Mouse (Mus musculus) liver, embryonic 14.5 days (tissue): Measurements from ENCODE around the gene 1110032A03Rik. TPM values are rescaled to one million over a fixed set of nuclear protein-coding genes. Genes with fewer than 3 reads are reported as not detected.

Source experiments
- ATAC-seq: fragments of 200-750 bp; cut with Nextera tagmentation; 2 replicates; pipeline ENCODE4 v1.8.0; 2017; ENCODE audit warnings: moderate number of reproducible peaks, mild to moderate bottlenecking, moderate library complexity; ENCODE audit not compliant: insufficient read depth
- DNase-seq, 3 experiments: peaks; one replicate each; pipeline ENCODE4 v3.0.0-alpha.2; 2012 to 2013; ENCODE audit warnings: low read depth in 3 of 3, low spot score in 3 of 3
- H3K27ac ChIP-seq: fragments of 300-500 bp; sonication (generic); 2 replicates; pipeline ENCODE4 v1.5.1; 2014; ENCODE audit warnings: moderate library complexity, mild to moderate bottlenecking, control low read depth, inconsistent platforms
- H3K27me3 ChIP-seq: fragments of 300-500 bp; sonication (generic); 2 replicates; pipeline ENCODE4 v1.6.1; 2014; ENCODE audit warnings: mild to moderate bottlenecking, low read length, moderate library complexity; ENCODE audit not compliant: control insufficient read depth, insufficient read depth
- H3K36me3 ChIP-seq: fragments of 300-500 bp; sonication (generic); replicated peaks from 2 replicates; pipeline ENCODE4 v1.6.1; 2014; ENCODE audit warnings: low read depth; ENCODE audit not compliant: control insufficient read depth, insufficient read depth
- H3K4me1 ChIP-seq, 2 experiments: fragments of 200-500 bp in 1 of 2; fragments of 300-500 bp in 1 of 2; sonication (generic) in 1 of 2; replicated peaks; 2 replicates each; pipeline ENCODE4 v1.6.1; 2012 to 2014; ENCODE audit warnings: antibody characterized with exemption in 1 of 2, inconsistent platforms in 1 of 2, low read length in 1 of 2; ENCODE audit not compliant: control insufficient read depth in 2 of 2, insufficient read depth in 2 of 2
- H3K4me2 ChIP-seq: fragments of 300-500 bp; sonication (generic); 2 replicates; pipeline ENCODE4 v1.6.1; 2014; ENCODE audit warnings: low read depth, mild to moderate bottlenecking, control low read depth, moderate library complexity
- H3K4me3 ChIP-seq, 2 experiments: fragments of 200-500 bp in 1 of 2; fragments of 300-500 bp in 1 of 2; sonication (generic) in 1 of 2; 2 replicates each; pipeline ENCODE4 v1.5.1; 2012 to 2014; ENCODE audit warnings: low read depth in 2 of 2, low read length in 2 of 2, mild to moderate bottlenecking in 2 of 2, control low read depth in 1 of 2, inconsistent platforms in 1 of 2, moderate library complexity in 1 of 2; ENCODE audit not compliant: insufficient read depth in 1 of 2
- H3K9ac ChIP-seq: fragments of 300-500 bp; sonication (generic); replicated peaks from 2 replicates; pipeline ENCODE4 v1.6.1; 2014; ENCODE audit warnings: mild to moderate bottlenecking, control low read depth, moderate library complexity
- H3K9me3 ChIP-seq: fragments of 300-500 bp; sonication (generic); 2 replicates; pipeline ENCODE4 v1.6.1; 2016; ENCODE audit warnings: low read length, mixed read lengths; ENCODE audit not compliant: control insufficient read depth
- CTCF ChIP-seq: IDR thresholded peaks from 2 replicates; pipeline ENCODE4 v1.5.1; 2016; ENCODE audit warnings: antibody characterized with exemption, low read depth, control low read depth
- EP300 ChIP-seq: IDR thresholded peaks from 2 replicates; pipeline ENCODE4 v1.6.1; 2016; ENCODE audit warnings: antibody characterized with exemption, low read depth
- WGBS: fragments of 180-500 bp; shearing (Covaris S2); extraction: QIAGEN DNeasy Blood & Tissue Kit; methylation state at CpG from one replicate; pipeline ENCODE4 v1.1.7; 2014; ENCODE audit not compliant: insufficient replicate concordance; 5-methylcytosine and 5-hydroxymethylcytosine counted together
- polyA plus RNA-seq, 2 experiments: library from polyadenylated mRNA; depleted of rRNA in 1 of 2; stranded (reverse) in 1 of 2; unstranded in 1 of 2; fragments of >200 nt; fragmentation: Nextera tagmentation in 1 of 2; extraction: Ambion mirVana in 1 of 2; gene quantifications; 2 replicates each; pipeline versions ENCODE4 v1.2.1 to v1.2.3; 2012 to 2014

1110032A03Rik gene
- polyA plus RNA-seq, 2 experiments: 11.5 to 16.9 TPM

GRCm38 (mm10) chr9:50724661-50725330, 50.5 kb downstream of the 1110032A03Rik start:
- H3K4me1 ChIP-seq: no peaks in the 10 kb centered on the region
- no peak overlapping the region for H3K9ac ChIP-seq
- H3K4me2 ChIP-seq: no peak overlapping the region
- no peak for ATAC-seq
- no peak for DNase-seq
- no peak overlapping the region for H3K27ac ChIP-seq
- peaks cover 10% of the 10 kb centered on the region for H3K27me3 ChIP-seq
- H3K36me3 ChIP-seq: no peaks in the 10 kb centered on the region
- H3K4me3 ChIP-seq: no peak overlapping the region
- H3K9me3 ChIP-seq: no peaks in the 10 kb centered on the region
- TF ChIP-seq EP300 (no peak), CTCF (no peak)
- 33% methylated on average over 3 of the region's 3 CpGs for WGBS

GRCm38 (mm10) chr9:50724147-50724546, 51.2 kb downstream of the 1110032A03Rik start:
- Histone ChIP-seq H3K4me3 (no peak overlapping the region), H3K4me2 (no peak overlapping the region), H3K4me1 (no peaks in the 10 kb centered on the region), H3K36me3 (no peaks in the 10 kb centered on the region), H3K9ac (no peak overlapping the region), H3K27ac (no peak overlapping the region), H3K9me3 (no peaks in the 10 kb centered on the region), H3K27me3 (peaks cover 10% of the 10 kb centered on the region)
- DNase-seq (no peak), ATAC-seq (no peak)
- TF ChIP-seq CTCF: no peak
- no peak for TF ChIP-seq EP300
- 47% methylated on average over 2 of the region's 2 CpGs for WGBS

GRCm38 (mm10) chr9:50723406-50723805, 51.9 kb downstream of the 1110032A03Rik start:
- ATAC-seq: no peak
- Histone ChIP-seq H3K27ac (no peak overlapping the region), H3K27me3 (peaks cover 10% of the 10 kb centered on the region), H3K9me3 (no peaks in the 10 kb centered on the region), H3K36me3 (no peaks in the 10 kb centered on the region), H3K4me3 (no peak overlapping the region), H3K9ac (no peak overlapping the region), H3K4me2 (no peak overlapping the region), H3K4me1 (no peaks in the 10 kb centered on the region)
- WGBS: 63% methylated on average over 7 of the region's 7 CpGs
- TF ChIP-seq EP300 (no peak), CTCF (no peak)
- DNase-seq: no peak

GRCm38 (mm10) chr9:50722451-50722911, 52.8 kb downstream of the 1110032A03Rik start:
- WGBS: 34% methylated on average over 8 of the region's 8 CpGs
- Histone ChIP-seq H3K9ac (no peak overlapping the region), H3K27me3 (peaks cover 3% of the 10 kb centered on the region), H3K9me3 (no peaks in the 10 kb centered on the region), H3K27ac (no peak overlapping the region), H3K4me3 (no peak overlapping the region), H3K36me3 (no peaks in the 10 kb centered on the region), H3K4me2 (no peak overlapping the region), H3K4me1 (no peaks in the 10 kb centered on the region)
- TF ChIP-seq EP300: no peak
- TF ChIP-seq CTCF: no peak
- DNase-seq (no peak), ATAC-seq (no peak)

- WGBS: 47% methylated on average over 12 of the region's 12 CpGs
- no peaks in the 10 kb centered on the region for H3K36me3 ChIP-seq
- ATAC-seq: no peak
- DNase-seq: no peak
- no peak for TF ChIP-seq CTCF
- no peak for TF ChIP-seq EP300
- H3K4me3 ChIP-seq: no peak overlapping the region
- H3K4me2 ChIP-seq: no peak overlapping the region
- H3K9me3 ChIP-seq: no peaks in the 10 kb centered on the region
- H3K9ac ChIP-seq: no peak overlapping the region
- H3K4me1 ChIP-seq: no peaks in the 10 kb centered on the region
- no peaks in the 10 kb centered on the region; the same call in 1 of the 2 replicates for H3K27me3 ChIP-seq
- H3K27ac ChIP-seq: no peak overlapping the region
Observed at GRCm38 (mm10) chr9:50721061-50721460, 54.3 kb downstream of the 1110032A03Rik start.
